Mouse (Mus musculus) CH12.LX (cell line): ENCODE results near the gene Cradd.

ENCODE experiments used
- CTCF ChIP-seq, 2 experiments: IDR thresholded peaks in 1 of 2; conservative IDR thresholded peaks in 1 of 2; 2 replicates each; pipeline ENCODE4 v1.5.1; 2011 to 2012; ENCODE audit warnings: low read depth in 2 of 2, low read length in 2 of 2, improper control_type of control experiment in 1 of 2, inconsistent platforms in 1 of 2, mild to moderate bottlenecking in 1 of 2, moderate library complexity in 1 of 2
- HCFC1 ChIP-seq: IDR thresholded peaks from 2 replicates; pipeline ENCODE4 v1.6.1; 2012; ENCODE audit warnings: low read depth, mild to moderate bottlenecking, inconsistent platforms, low read length, improper control_type of control experiment
- MYC ChIP-seq: IDR thresholded peaks from 2 replicates; pipeline ENCODE4 v1.6.1; 2011; ENCODE audit warnings: low read depth, mild to moderate bottlenecking, improper control_type of control experiment, low read length
- POLR2A ChIP-seq: IDR thresholded peaks from 2 replicates; pipeline ENCODE4 v1.6.1; 2011; ENCODE audit warnings: low read depth, mild to moderate bottlenecking, improper control_type of control experiment, low read length

- TF ChIP-seq CTCF (conservative IDR thresholded peaks at IDR 0.05 in 1 of 2, IDR thresholded peaks at IDR 0.05 in 1 of 2; ENCODE audit: low read depth in 2 of 2, low read length in 2 of 2), result no peak
- no peak for TF ChIP-seq MYC
- TF ChIP-seq HCFC1, result no peak
- TF ChIP-seq POLR2A, result no peak
These were observed 43.3 kb upstream of the Cradd start for GRCm38 (mm10) chr10:95367241-95367640.
